Mouse (Mus musculus) forebrain, embryonic 11.5 days (tissue): ENCODE measurements around the gene Rbm33. TPM values are rescaled to one million over a fixed set of nuclear protein-coding genes. Genes with fewer than 3 reads are reported as not detected.

Source experiments
- ATAC-seq: fragments of 200-750 bp; cut with Nextera tagmentation; replicated peaks from 2 replicates; pipeline ENCODE4 v1.8.0; 2017; ENCODE audit warnings: moderate TSS enrichment; ENCODE audit not compliant: low FRiP score
- DNase-seq: peaks from one replicate; pipeline ENCODE4 v3.0.0-alpha.2; 2017; ENCODE audit warnings: low spot score
- H3K27ac ChIP-seq: fragments of 300-500 bp; sonication (generic); 2 replicates; pipeline ENCODE4 v1.5.1; 2014; ENCODE audit warnings: low read depth, low read length
- H3K27me3 ChIP-seq: fragments of 300-500 bp; sonication (generic); 2 replicates; pipeline ENCODE4 v1.6.1; 2014; ENCODE audit warnings: mild to moderate bottlenecking, low read length, mixed read lengths; ENCODE audit not compliant: control insufficient read depth, insufficient read depth
- H3K36me3 ChIP-seq: fragments of 300-500 bp; sonication (generic); 2 replicates; pipeline ENCODE4 v1.6.1; 2014; ENCODE audit warnings: mild to moderate bottlenecking, low read length, moderate library complexity, mixed read lengths; ENCODE audit not compliant: control insufficient read depth, insufficient read depth
- H3K4me1 ChIP-seq: fragments of 300-500 bp; sonication (generic); replicated peaks from 2 replicates; pipeline ENCODE4 v1.6.1; 2014; ENCODE audit warnings: low read length, mixed read lengths; ENCODE audit not compliant: control insufficient read depth, insufficient read depth
- H3K4me2 ChIP-seq: fragments of 300-500 bp; sonication (generic); 2 replicates; pipeline ENCODE4 v1.6.1; 2014; ENCODE audit warnings: low read depth, mild to moderate bottlenecking, low read length, moderate library complexity, mixed read lengths; ENCODE audit not compliant: severe bottlenecking
- H3K4me3 ChIP-seq: fragments of 300-500 bp; sonication (generic); 2 replicates; pipeline ENCODE4 v1.5.1; 2014; ENCODE audit warnings: low read depth, low read length
- H3K9ac ChIP-seq: fragments of 300-500 bp; sonication (generic); 2 replicates; pipeline ENCODE4 v1.6.1; 2014; ENCODE audit warnings: low read length
- H3K9me3 ChIP-seq: fragments of 300-500 bp; sonication (generic); 2 replicates; pipeline ENCODE4 v1.6.1; 2016; ENCODE audit warnings: low read length, mixed read lengths; ENCODE audit not compliant: control insufficient read depth
- WGBS: fragments of 180-500 bp; shearing (Covaris S2); extraction: QIAGEN DNeasy Blood & Tissue Kit; methylation state at CpG from one replicate; pipeline ENCODE4 v1.1.7; 2014; 5-methylcytosine and 5-hydroxymethylcytosine counted together
- polyA plus RNA-seq: library from polyadenylated mRNA; unstranded; fragments of >200 nt; fragmentation: Nextera tagmentation; extraction: Ambion mirVana; gene quantifications from 2 replicates; pipeline ENCODE4 v1.2.1, GENCODE M21; 2014

The Rbm33 gene
- polyA plus RNA-seq, 1 experiment from 2014 or later: 26.0 TPM

DNA sequence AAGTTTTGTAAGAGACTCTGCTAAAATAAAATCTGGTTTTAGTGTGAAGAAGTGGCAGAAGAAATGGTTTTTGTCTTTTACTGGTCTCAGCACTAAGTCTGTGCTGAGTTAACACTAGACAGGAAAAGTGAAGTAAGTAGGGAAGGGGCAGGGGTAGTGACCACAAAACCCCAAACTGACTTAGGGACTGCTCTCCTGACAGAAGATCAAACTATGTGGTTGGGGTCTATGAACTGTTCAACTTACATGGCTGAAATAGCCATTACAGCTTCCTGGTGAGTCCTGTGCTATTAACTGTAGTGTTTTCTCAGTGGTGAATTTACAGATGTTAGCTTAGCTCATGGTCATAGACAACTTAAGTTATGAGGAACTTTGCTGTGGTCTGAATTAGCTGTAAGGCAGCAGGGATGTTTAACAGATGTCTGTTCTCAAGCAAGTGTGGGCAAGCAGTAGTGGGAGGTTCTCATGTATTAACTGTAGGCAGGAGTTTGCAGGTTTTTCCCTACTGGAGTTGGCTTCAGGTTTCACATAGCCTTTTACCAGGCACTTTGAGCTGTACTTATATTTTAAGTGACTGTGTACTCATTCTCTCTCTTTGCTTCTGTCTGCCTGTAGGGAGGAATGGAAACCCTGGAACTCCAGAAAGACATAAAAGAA lies 35.1 kb downstream of the Rbm33 start:
- Histone ChIP-seq H3K4me1 (no peaks in the 10 kb centered on the region), H3K9me3 (no peaks in the 10 kb centered on the region), H3K27me3 (no peaks in the 10 kb centered on the region), H3K27ac (no peak overlapping the region), H3K4me3 (no peak overlapping the region), H3K9ac (no peak overlapping the region), H3K36me3 (peaks cover 21% of the 10 kb centered on the region), H3K4me2 (no peak overlapping the region)
- ATAC-seq (no peak), DNase-seq (no peak)

DNA sequence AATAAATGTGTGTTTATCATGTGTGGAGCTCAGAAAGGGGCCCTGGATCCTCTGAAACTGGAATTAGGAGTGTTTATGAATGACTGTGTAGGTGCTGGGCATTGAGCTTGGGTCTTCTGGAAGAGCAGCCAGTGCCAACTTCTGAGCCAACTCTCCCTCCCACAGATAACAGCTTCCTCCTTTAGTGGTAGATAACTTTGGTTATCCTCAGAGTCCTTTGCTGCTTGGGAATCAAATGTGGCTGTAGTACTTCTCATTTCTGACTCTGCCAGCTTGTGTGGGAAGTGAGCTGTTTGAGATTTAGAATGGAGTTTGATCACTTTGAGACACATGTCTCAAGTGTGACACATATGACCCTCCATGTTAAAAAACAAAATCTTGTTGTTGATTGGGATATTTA lies 38.7 kb downstream of the Rbm33 start:
- Histone ChIP-seq H3K9me3 (no peaks in the 10 kb centered on the region), H3K27ac (no peak overlapping the region), H3K4me2 (no peak overlapping the region), H3K36me3 (peaks cover 26% of the 10 kb centered on the region), H3K4me3 (no peak overlapping the region), H3K9ac (no peak overlapping the region), H3K4me1 (no peaks in the 10 kb centered on the region), H3K27me3 (no peaks in the 10 kb centered on the region)
- DNase-seq (no peak), ATAC-seq (no peak)

DNA sequence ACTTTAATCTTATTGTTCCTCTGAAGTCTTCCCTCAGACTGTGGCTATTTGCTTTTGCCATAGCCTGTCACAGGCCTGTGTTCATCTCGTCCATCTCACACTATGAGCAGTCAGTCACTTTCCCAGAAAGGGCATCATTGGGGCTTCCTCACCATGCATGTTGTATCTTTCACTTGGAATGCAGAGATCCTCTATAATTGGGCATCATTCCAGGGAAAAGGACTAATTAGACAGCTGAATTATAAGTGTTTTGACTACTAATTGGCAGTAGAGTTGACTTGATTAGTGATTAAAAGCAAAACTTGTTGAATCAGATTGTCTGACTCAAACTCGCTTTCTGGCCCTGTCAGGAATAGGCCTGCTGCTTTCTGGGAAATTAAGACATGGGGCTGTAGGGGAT lies 43.8 kb downstream of the Rbm33 start:
- ATAC-seq: no peak
- Histone ChIP-seq H3K4me1 (no peaks in the 10 kb centered on the region), H3K9ac (no peak overlapping the region), H3K27me3 (no peaks in the 10 kb centered on the region), H3K36me3 (peaks cover 19% of the 10 kb centered on the region), H3K27ac (no peak overlapping the region), H3K4me2 (no peak overlapping the region), H3K9me3 (no peaks in the 10 kb centered on the region), H3K4me3 (no peak overlapping the region)
- DNase-seq: no peak
- 77% methylated on average over 2 of the region's 2 CpGs for WGBS

DNA sequence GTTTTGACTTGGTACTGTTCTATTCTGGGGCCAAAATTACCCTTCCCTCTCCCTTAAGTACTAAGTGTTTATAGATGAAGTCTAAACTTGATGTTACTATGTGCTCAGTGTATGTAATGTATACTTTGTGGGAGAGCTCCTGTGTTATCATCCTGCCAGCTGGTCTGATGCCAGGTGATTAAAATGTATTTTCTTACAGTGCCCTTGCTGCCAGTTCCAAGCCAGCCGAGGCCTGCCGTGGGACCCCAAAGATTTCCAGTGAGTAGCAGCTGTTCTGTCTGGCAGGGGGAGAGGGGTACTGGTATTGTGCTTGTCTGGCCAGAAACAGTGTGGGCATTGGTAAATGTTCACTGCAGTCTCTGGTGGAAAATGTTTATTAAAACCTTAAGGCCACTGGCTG lies 51.1 kb downstream of the Rbm33 start:
- Histone ChIP-seq H3K4me2 (no peak overlapping the region), H3K9ac (no peak overlapping the region), H3K27ac (no peak overlapping the region), H3K36me3 (peaks cover 15% of the 10 kb centered on the region; the same call in 1 of the 2 replicates), H3K9me3 (no peaks in the 10 kb centered on the region), H3K4me3 (no peak overlapping the region), H3K4me1 (no peaks in the 10 kb centered on the region), H3K27me3 (no peaks in the 10 kb centered on the region)
- ATAC-seq: no peak
- WGBS: 87% methylated on average over 2 of the region's 2 CpGs
- DNase-seq: no peak

DNA sequence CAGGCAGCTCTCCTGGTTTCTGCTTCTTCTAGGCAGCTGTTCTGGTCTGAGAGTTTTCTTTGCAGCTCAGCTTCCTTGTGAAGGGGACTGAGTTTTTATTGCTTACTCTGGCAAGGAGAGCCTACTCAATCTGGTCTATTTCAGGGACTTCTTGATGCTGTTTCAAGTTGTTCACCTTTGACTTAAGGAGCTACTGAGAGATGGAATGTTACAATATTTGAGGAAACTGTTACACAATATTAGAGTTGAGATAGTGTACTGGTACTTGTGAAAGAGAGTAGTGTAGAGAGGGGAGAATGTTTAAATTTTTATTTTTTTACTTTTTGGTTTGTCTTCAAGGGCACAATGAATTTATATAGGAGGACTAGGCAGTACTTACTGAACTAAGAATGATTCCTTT lies 53.9 kb downstream of the Rbm33 start:
- Histone ChIP-seq H3K27ac (no peak overlapping the region), H3K36me3 (peaks cover 7% of the 10 kb centered on the region; the same call in 1 of the 2 replicates), H3K4me1 (no peaks in the 10 kb centered on the region), H3K27me3 (no peaks in the 10 kb centered on the region), H3K9ac (no peak overlapping the region), H3K4me3 (no peak overlapping the region), H3K4me2 (no peak overlapping the region), H3K9me3 (no peaks in the 10 kb centered on the region)
- no peak for DNase-seq
- no peak for ATAC-seq

DNA sequence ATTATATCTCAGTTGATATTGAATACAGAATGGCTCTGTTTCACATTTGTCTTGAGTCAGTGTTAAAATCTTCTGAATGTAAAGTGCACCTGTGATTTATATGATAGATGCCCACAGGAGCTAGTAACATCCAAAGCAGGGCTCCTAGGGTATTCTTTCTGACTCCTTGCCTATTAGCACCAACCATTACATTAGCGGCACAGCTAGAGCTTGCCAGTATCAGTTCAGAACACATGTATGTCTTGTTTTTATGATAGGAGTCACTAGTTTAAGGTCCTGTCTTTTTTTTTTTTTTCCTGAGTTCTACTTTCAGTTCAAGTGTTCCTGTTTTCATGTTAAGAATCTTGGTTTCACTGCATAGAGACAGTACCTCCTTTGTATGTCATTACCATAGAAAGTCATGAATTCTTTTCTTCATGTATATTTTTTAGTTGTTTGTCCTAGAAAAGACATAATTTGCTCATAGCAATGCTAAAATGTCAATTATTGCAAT lies 55.3 kb downstream of the Rbm33 start:
- H3K4me2 ChIP-seq: no peak overlapping the region

DNA sequence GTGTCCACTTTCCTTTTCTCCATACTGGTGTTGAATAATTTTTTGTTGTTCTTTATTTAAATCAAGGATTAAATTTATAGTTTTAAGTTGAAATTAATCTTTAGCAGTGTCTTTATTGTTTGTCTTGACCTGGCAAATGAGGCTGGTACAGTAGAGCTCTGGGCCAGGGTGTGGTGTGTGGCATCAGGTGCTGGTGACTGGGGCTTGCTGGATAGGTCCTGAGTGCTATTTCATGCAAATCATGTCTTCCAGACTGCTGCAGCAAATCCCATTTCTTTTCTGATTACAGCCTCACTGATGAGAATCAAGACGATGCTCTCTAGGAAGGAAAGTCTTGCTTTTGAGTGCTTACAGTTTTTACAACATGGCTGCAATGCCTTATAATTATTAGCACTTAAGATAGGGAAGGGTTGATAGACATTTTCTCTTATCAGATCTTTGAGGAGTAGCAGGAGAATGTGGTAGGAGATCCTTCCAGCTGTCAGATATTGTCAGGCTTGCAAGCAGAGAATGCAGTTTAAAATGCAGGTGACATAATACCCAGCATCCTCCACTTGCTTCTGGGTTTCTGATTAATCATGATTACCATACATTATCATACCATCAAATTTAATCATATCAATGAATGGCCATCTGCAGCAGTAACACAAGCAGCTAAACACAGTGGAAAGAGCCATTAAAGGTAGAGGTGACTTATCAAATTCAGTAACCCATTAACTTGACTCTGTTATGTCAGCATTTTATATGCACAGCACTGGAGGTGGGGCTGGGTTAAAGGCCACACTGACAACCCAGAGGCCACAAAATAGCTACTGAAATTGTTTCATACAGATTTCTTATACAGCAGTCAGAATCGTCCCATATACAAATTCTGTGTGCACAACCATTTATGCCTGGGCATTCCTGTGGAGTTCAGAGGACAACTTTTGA lies 56.8 kb downstream of the Rbm33 start:
- Histone ChIP-seq H3K27ac (no peak overlapping the region), H3K4me2 (no peak overlapping the region), H3K9me3 (no peaks in the 10 kb centered on the region), H3K9ac (no peak overlapping the region), H3K4me3 (no peak overlapping the region), H3K36me3 (peaks cover 4% of the 10 kb centered on the region; the same call in 1 of the 2 replicates), H3K4me1 (no peaks in the 10 kb centered on the region), H3K27me3 (no peaks in the 10 kb centered on the region)
- WGBS: 82% methylated on average over 2 of the region's 2 CpGs
- DNase-seq (no peak), ATAC-seq (no peak)

More for the DNA sequence above, 55.3 kb downstream of the Rbm33 start:
- H3K27ac ChIP-seq: no peak overlapping the region
- no peaks in the 10 kb centered on the region for H3K27me3 ChIP-seq
- H3K36me3 ChIP-seq: peaks cover 7% of the 10 kb centered on the region; the same call in 1 of the 2 replicates
- H3K9ac ChIP-seq: no peak overlapping the region
- no peaks in the 10 kb centered on the region for H3K4me1 ChIP-seq
- WGBS: 100% methylated on average over 1 of the region's 1 CpGs
- no peaks in the 10 kb centered on the region for H3K9me3 ChIP-seq
- ATAC-seq: no peak
- H3K4me3 ChIP-seq: no peak overlapping the region
- no peak for DNase-seq

DNA sequence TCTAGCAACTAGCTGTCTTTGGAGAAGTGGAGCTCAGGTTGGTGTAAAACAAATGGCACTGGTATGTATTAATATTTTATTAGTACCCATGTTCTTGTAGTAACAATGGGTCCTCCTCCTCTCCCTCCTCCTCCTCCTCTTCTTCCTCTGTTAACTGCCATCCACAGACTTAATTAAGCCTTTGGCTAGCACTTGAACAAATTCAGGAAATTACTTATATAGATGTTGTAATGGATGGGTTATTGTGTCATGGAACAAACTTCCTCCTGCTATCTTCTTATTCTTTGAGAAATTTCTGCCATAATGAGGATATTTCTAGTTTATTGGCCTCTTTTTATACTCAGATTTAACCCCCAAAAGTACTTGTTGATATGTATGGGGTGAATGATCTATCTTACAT lies 60.4 kb downstream of the Rbm33 start:
- ATAC-seq (no peak), DNase-seq (no peak)
- Histone ChIP-seq H3K4me3 (no peak overlapping the region), H3K9me3 (no peaks in the 10 kb centered on the region), H3K4me2 (no peak overlapping the region), H3K9ac (no peak overlapping the region), H3K27ac (no peak overlapping the region), H3K36me3 (no peaks in the 10 kb centered on the region), H3K27me3 (no peaks in the 10 kb centered on the region), H3K4me1 (no peaks in the 10 kb centered on the region)
